Mouse (Mus musculus): ENCODE data around the gene Agap1. TPM values are rescaled to one million over a fixed set of nuclear protein-coding genes. Genes with fewer than 3 reads are reported as not detected.

Gene Agap1
- polyA plus RNA-seq, 1 experiment from 2014 or later = 37.2 TPM

DNA sequence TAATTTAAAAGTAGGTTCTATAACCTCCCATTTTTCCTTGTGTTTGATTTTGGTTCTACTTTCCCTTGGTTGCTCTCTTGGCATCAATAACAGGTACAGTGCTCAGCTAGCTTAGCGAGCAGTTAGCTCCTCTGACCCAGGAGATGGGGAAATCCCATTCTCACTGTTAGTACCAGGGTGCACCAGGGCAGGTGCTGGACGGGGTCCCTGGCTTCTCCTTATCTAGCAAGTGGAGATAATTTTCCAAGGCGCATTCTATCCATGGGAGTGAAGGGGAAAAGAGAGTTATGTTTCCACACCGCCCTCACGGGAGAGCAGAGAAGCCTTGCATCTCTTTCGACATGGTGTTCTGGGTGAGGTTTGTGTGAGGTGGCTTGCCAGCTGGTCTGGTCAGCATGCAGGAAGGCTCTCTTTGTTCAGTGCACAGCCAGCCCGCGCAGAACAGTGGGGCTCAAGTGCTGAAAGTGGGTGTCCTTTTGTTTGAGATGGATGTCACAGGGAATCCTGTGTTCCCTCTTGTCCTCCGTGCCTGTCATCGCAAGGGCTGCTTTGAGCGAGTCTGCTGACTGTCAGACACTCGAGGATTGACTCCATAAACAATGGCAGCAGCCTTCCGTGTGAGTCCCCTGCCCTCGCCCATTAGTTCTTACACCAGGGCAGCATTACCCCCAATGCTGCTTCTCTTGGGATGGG, 132.5 kb downstream of the Agap1 start:
- Histone ChIP-seq H3K4me2 (ENCODE audit: low read length) (no peak overlapping the region), H3K9me3 (ENCODE audit: control insufficient read depth, low read length) (no peaks in the 10 kb centered on the region; the same call in 1 of the 2 replicates), H3K36me3 (ENCODE audit: control insufficient read depth, insufficient read depth) (peaks cover 3% of the 10 kb centered on the region; the same call in 1 of the 2 replicates), H3K4me1 (replicated peaks; ENCODE audit: control insufficient read depth, insufficient read depth, low read length) (peaks cover 27% of the 10 kb centered on the region), H3K4me3 (replicated peaks; ENCODE audit: low read length) (no peak overlapping the region), H3K27ac (ENCODE audit: low read length) (no peak overlapping the region), H3K9ac (replicated peaks; ENCODE audit: low read depth, low read length) (no peak overlapping the region), H3K27me3 (replicated peaks; ENCODE audit: control insufficient read depth, insufficient read depth, low read length) (no peaks in the 10 kb centered on the region)
- WGBS = 55% methylated on average over 14 of the region's 14 CpGs
- no peak for ATAC-seq

DNA sequence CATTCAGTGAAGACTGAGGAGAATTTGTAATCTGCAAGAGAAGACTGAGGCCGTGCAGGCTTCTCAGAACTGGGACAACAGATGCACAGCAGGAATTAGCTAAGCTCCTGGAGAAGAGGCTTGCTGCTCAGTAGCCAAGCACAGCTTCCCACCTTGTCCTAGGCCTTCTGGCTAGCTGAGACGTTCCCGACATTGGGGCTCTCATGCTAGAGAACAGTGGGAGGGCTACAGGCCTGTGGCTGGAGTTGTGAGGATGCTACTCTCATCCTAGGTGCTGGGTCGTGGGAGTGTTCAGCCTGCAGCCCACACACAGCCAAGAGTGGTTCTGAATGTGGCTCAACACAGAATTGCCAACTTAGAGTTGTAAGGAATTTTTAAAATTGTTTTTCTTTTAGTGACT, 133.5 kb downstream of the Agap1 start:
- 33% methylated on average over 4 of the region's 4 CpGs for WGBS
- no peak overlapping the region for H3K4me2 ChIP-seq (ENCODE audit: low read length)
- no peak overlapping the region for H3K4me3 ChIP-seq (replicated peaks; ENCODE audit: low read length)
- peaks cover 18% of the 10 kb centered on the region for H3K4me1 ChIP-seq (replicated peaks; ENCODE audit: control insufficient read depth, insufficient read depth, low read length)
- peaks cover 3% of the 10 kb centered on the region; the same call in 1 of the 2 replicates for H3K36me3 ChIP-seq (ENCODE audit: control insufficient read depth, insufficient read depth)
- no peak overlapping the region for H3K27ac ChIP-seq (ENCODE audit: low read length)
- no peak for ATAC-seq
- no peak overlapping the region for H3K9ac ChIP-seq (replicated peaks; ENCODE audit: low read depth, low read length)
- H3K27me3 ChIP-seq (replicated peaks; ENCODE audit: control insufficient read depth, insufficient read depth, low read length) = no peaks in the 10 kb centered on the region
- H3K9me3 ChIP-seq (ENCODE audit: control insufficient read depth, low read length) = no peaks in the 10 kb centered on the region; the same call in 1 of the 2 replicates

DNA sequence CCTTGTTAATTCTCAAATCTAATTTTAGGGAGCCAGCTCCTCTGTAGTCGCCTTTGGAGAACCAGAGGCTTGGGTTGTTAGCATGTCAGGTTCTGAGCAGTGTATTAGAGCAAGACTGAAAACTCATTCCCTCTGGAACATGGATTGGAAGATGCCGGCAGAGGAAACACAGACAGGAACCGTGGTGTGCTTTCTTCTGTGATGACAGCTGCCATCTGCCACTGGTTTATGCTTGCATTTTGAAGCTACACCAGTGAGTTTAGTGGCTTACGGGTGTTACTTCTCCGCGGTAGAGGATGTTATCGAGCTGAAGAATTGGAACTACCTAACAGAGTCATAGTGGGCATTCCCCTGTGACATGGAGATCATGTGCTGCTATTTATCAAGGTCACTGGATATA, 136.4 kb downstream of the Agap1 start:
- ATAC-seq = no peak
- H3K9ac ChIP-seq (replicated peaks; ENCODE audit: low read depth, low read length) = no peak overlapping the region
- no peaks in the 10 kb centered on the region for H3K4me1 ChIP-seq (replicated peaks; ENCODE audit: control insufficient read depth, insufficient read depth, low read length)
- no peaks in the 10 kb centered on the region for H3K27me3 ChIP-seq (replicated peaks; ENCODE audit: control insufficient read depth, insufficient read depth, low read length)
- WGBS = 65% methylated on average over 7 of the region's 7 CpGs
- peak overlapping the region; percentile 5; the same call in 1 of the 2 replicates for H3K27ac ChIP-seq (ENCODE audit: low read length)
- H3K9me3 ChIP-seq (ENCODE audit: control insufficient read depth, low read length) = no peaks in the 10 kb centered on the region; the same call in 1 of the 2 replicates
- H3K36me3 ChIP-seq (ENCODE audit: control insufficient read depth, insufficient read depth) = peaks cover 3% of the 10 kb centered on the region; the same call in 1 of the 2 replicates
- H3K4me2 ChIP-seq (ENCODE audit: low read length) = no peak overlapping the region
- no peak overlapping the region for H3K4me3 ChIP-seq (replicated peaks; ENCODE audit: low read length)

DNA sequence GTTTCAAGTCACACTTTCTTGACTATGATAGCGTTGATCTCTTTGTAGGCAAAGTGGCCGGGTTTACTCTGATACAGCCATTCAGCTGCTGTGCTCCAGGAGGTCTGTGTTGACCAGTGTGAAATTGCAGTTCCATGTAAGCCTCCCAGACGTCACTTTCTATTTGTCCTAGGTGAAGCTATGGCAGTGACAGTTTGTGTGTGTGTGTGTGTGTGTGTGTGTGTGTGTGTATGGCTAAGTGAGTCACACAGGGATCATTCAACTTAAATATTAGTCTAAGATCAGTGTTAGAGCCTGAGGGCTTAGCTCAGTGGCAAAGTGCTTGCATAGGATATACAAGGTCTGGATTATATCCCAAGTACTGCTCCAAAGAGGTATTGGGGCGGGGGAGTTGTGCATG, 138.6 kb downstream of the Agap1 start:
- Histone ChIP-seq H3K27ac (ENCODE audit: low read length) (no peak overlapping the region), H3K9ac (replicated peaks; ENCODE audit: low read depth, low read length) (no peak overlapping the region), H3K4me1 (replicated peaks; ENCODE audit: control insufficient read depth, insufficient read depth, low read length) (no peaks in the 10 kb centered on the region), H3K27me3 (replicated peaks; ENCODE audit: control insufficient read depth, insufficient read depth, low read length) (no peaks in the 10 kb centered on the region), H3K4me2 (ENCODE audit: low read length) (no peak overlapping the region), H3K36me3 (ENCODE audit: control insufficient read depth, insufficient read depth) (peaks cover 3% of the 10 kb centered on the region; the same call in 1 of the 2 replicates), H3K4me3 (replicated peaks; ENCODE audit: low read length) (no peak overlapping the region), H3K9me3 (ENCODE audit: control insufficient read depth, low read length) (no peaks in the 10 kb centered on the region; the same call in 1 of the 2 replicates)
- ATAC-seq = no peak
- 88% methylated on average over 4 of the region's 4 CpGs for WGBS

DNA sequence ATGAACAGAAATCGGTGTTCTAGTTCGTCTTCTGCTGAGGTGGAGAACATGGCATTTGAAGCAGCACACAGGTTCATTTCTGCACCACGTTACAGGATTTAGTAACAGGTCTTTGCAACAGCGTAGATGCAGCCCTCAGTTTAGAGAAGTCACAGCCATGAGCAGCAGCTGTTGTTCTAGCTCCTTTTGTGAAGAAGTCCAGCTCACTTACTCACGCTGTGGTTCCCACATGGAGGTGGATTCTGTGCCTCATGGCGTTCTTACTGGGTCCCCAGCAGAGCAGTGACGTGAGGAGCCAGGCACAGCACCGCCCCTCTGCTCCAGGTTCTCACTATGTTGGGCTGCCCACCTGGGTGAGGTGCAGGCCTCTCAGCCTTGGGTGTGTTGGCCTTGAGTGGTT, 140.4 kb downstream of the Agap1 start:
- peaks cover 10% of the 10 kb centered on the region for H3K4me1 ChIP-seq (replicated peaks; ENCODE audit: control insufficient read depth, insufficient read depth, low read length)
- H3K9me3 ChIP-seq (ENCODE audit: control insufficient read depth, low read length) = no peaks in the 10 kb centered on the region; the same call in 1 of the 2 replicates
- no peak for ATAC-seq
- peaks cover 3% of the 10 kb centered on the region; the same call in 1 of the 2 replicates for H3K36me3 ChIP-seq (ENCODE audit: control insufficient read depth, insufficient read depth)
- no peak overlapping the region for H3K4me3 ChIP-seq (replicated peaks; ENCODE audit: low read length)
- H3K9ac ChIP-seq (replicated peaks; ENCODE audit: low read depth, low read length) = no peak overlapping the region
- H3K4me2 ChIP-seq (ENCODE audit: low read length) = no peak overlapping the region
- WGBS = 88% methylated on average over 8 of the region's 8 CpGs
- no peak overlapping the region for H3K27ac ChIP-seq (ENCODE audit: low read length)
- no peaks in the 10 kb centered on the region for H3K27me3 ChIP-seq (replicated peaks; ENCODE audit: control insufficient read depth, insufficient read depth, low read length)

DNA sequence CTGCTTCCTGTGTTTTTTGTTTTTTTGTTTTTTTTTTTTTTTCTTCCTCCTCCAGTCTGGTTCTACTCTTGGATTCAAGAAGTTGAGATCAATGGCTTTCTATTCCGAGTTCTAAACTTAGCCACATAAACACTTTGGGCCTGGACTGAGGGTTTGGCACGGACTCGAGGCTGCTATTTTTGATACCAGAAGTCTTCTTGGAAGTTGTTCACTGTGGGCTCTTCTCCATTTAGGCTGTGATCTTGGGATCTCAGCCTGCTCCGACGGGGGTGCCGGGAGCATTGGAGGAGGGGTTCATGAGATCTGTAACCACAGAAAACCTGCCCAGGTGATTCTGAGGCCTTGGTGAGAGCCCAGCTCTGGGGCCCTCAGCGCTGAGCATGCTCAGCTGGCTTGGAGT, 140.8 kb downstream of the Agap1 start:
- Histone ChIP-seq H3K27ac (ENCODE audit: low read length) (no peak overlapping the region), H3K36me3 (ENCODE audit: control insufficient read depth, insufficient read depth) (peaks cover 3% of the 10 kb centered on the region; the same call in 1 of the 2 replicates), H3K9me3 (ENCODE audit: control insufficient read depth, low read length) (no peaks in the 10 kb centered on the region; the same call in 1 of the 2 replicates), H3K27me3 (replicated peaks; ENCODE audit: control insufficient read depth, insufficient read depth, low read length) (no peaks in the 10 kb centered on the region), H3K4me3 (replicated peaks; ENCODE audit: low read length) (no peak overlapping the region), H3K9ac (replicated peaks; ENCODE audit: low read depth, low read length) (no peak overlapping the region), H3K4me1 (replicated peaks; ENCODE audit: control insufficient read depth, insufficient read depth, low read length) (peaks cover 14% of the 10 kb centered on the region), H3K4me2 (ENCODE audit: low read length) (no peak overlapping the region)
- no peak for ATAC-seq
- 88% methylated on average over 7 of the region's 7 CpGs for WGBS

DNA sequence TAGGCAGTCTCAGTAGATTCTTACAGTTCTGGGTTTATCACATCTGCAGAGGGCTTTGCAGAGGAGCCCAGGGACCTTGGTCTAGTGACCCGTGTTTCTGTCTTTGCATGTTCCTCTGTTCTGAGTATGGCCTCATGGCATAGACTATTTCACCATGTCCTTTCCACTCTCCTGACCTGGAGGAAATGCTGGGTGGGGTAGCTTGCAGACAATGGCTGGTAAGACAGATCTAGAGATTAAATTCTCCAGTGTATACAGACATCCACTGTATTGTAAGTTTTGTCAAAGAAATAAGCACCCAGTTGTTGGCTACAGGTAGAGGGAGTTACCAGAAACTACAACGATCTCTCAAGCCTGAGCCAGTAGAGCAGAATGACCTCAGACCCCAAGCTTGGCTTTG, 141.6 kb downstream of the Agap1 start:
- ATAC-seq = no peak
- Histone ChIP-seq H3K9me3 (ENCODE audit: control insufficient read depth, low read length) (no peaks in the 10 kb centered on the region; the same call in 1 of the 2 replicates), H3K27ac (ENCODE audit: low read length) (no peak overlapping the region), H3K9ac (replicated peaks; ENCODE audit: low read depth, low read length) (no peak overlapping the region), H3K4me1 (replicated peaks; ENCODE audit: control insufficient read depth, insufficient read depth, low read length) (peaks cover 15% of the 10 kb centered on the region), H3K27me3 (replicated peaks; ENCODE audit: control insufficient read depth, insufficient read depth, low read length) (no peaks in the 10 kb centered on the region), H3K4me2 (ENCODE audit: low read length) (no peak overlapping the region), H3K36me3 (ENCODE audit: control insufficient read depth, insufficient read depth) (0 out of 2 replicates have a peak, but pooled peaks cover 3% of the 10 kb centered on the region), H3K4me3 (replicated peaks; ENCODE audit: low read length) (no peak overlapping the region)
- WGBS = 88% methylated on average over 2 of the region's 2 CpGs

DNA sequence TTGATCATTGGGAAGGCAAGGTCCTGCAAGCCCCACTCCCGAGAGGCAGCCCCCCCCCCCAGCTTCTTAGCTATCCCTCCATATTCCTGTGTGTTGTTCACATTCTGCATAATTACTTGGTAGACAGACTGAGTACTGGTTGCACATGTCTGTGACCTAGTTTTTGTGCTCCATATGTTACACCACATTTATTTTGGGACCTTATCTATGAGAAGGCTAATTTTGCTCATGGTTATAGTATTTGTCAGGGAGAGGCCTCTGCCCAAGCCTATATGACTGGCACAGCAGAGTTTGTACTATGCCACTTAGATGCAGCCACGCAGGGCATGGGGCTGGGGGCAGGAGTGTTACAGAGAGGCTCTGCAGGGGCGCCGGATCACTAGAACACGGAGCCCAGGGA, 144.3 kb downstream of the Agap1 start:
- WGBS = 93% methylated on average over 5 of the region's 5 CpGs
- Histone ChIP-seq H3K36me3 (ENCODE audit: control insufficient read depth, insufficient read depth) (no peaks in the 10 kb centered on the region), H3K9ac (replicated peaks; ENCODE audit: low read depth, low read length) (no peak overlapping the region), H3K4me3 (replicated peaks; ENCODE audit: low read length) (no peak overlapping the region), H3K4me2 (ENCODE audit: low read length) (no peak overlapping the region), H3K27ac (ENCODE audit: low read length) (no peak overlapping the region), H3K27me3 (replicated peaks; ENCODE audit: control insufficient read depth, insufficient read depth, low read length) (no peaks in the 10 kb centered on the region), H3K4me1 (replicated peaks; ENCODE audit: control insufficient read depth, insufficient read depth, low read length) (peaks cover 22% of the 10 kb centered on the region), H3K9me3 (ENCODE audit: control insufficient read depth, low read length) (no peaks in the 10 kb centered on the region)
- no peak for ATAC-seq

DNA sequence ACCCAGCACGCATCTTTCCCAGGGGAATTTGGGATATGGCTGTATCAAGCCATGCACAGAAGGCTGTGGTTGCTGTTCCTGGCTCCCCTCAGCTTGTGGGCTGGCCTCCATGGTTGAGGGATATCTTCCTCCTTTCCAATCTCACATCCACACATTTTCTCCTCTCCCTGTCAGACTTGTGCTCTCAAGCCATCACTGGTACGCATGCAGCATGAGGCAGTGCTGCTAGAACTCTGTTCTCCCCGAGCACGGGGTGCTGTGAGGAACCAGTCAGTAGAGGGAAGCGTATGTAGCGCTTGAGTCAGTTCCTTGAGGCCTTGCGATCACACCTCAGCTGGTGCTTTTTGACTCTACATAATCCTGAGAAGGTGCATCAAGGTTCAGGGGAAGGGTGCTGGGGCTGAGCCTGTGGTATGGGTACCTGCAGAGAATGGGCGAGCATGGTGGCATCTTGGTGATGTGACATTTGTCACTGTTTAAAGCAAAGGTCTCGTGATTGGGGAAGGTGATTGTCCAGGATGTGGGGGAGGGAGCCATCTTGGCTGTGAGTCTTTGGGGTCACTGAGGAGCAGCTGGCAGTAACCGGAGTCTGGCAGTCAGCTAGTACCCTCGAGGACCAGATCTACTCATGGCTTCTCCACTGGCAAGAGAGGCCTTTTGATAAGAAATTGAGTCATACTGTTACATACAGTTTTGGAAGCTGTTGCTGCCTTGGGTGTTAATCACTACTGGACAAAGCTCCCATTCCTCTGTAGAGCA, 145.6 kb downstream of the Agap1 start:
- Histone ChIP-seq H3K9me3 (ENCODE audit: control insufficient read depth, low read length) (no peaks in the 10 kb centered on the region), H3K4me1 (replicated peaks; ENCODE audit: control insufficient read depth, insufficient read depth, low read length) (peaks cover 22% of the 10 kb centered on the region), H3K4me2 (ENCODE audit: low read length) (no peak overlapping the region), H3K27ac (ENCODE audit: low read length) (0 out of 2 replicates have a peak overlapping the region, but pooled peaks have one; percentile 22), H3K36me3 (ENCODE audit: control insufficient read depth, insufficient read depth) (no peaks in the 10 kb centered on the region), H3K9ac (replicated peaks; ENCODE audit: low read depth, low read length) (no peak overlapping the region), H3K27me3 (replicated peaks; ENCODE audit: control insufficient read depth, insufficient read depth, low read length) (no peaks in the 10 kb centered on the region), H3K4me3 (replicated peaks; ENCODE audit: low read length) (no peak overlapping the region)
- peak; percentile 37; the same call in 1 of the 2 replicates for ATAC-seq
- 78% methylated on average over 11 of the region's 11 CpGs for WGBS

All from forebrain, embryonic 16.5 days (tissue).